Mouse (Mus musculus): ENCODE measurements at regions not wholly inside any gene's neighbourhood (a gene's known extent, or its start where the extent isn't known, plus 50 kb on each side); places are given as distances from the start of the nearest gene placed in this dataset.

DNA sequence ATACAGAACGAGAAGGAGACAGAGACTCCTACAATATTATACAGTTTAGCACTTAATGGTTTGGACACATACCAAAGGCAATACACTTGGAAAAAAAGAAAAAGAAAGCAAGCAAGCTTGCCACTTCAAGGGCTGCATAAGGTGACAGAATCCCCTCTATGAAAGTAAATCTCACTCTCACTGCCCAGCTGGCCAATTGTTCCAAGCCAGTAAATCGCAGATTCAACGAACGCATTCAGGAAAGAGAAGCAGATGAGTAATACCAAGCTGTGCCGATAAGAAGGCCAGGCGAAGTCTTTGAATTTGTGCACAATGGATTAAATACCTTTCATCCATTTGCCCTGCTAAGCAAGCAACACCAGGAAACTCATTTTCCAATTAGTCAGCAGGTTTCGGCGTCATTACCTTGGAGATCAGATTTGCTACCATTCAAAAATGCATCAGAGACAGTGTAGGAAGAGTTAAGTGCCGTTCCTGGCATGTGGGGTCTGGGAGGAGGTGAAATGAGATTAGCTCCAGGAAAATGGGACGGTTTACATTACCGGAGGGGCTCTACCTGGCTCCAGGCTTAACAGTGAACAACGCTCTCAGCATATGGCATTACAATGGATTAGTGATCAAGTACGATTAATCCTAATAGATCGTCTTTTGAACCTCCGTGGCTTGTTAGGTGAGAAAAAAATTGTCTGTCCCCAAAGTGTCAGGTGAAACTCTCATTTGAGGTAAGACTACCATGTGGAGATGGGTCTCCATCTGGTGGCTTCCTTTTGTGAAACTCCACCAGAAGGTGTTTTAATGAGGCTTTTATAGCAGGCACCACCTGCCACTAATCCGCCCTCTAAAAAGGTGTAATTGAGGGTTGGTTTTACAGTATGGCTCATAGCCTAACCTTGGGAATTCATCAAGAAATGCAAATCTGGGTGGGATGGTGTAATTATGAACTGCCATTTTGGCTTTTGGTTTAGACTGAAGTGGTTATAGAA lies 518.2 kb upstream of the Mpdz start:
- TF ChIP-seq CTCF (IDR thresholded peaks at IDR 0.05) (no peak), EP300 (IDR thresholded peaks at IDR 0.05) (no peak)

Measured in lung, postnatal 0 days (tissue).